Mouse (Mus musculus): ENCODE measurements around the gene Gm44596.

GRCm38 (mm10) chr6:128381254-128381653, 6.0 kb downstream of the Gm44596 start:
- no peak for TF ChIP-seq CTCF (IDR thresholded peaks at IDR 0.05)
- no peak for TF ChIP-seq EP300 (IDR thresholded peaks at IDR 0.05)
